Comparison of ENCODE assay signal across 13 mouse cellular contexts in the genomic region with DNA sequence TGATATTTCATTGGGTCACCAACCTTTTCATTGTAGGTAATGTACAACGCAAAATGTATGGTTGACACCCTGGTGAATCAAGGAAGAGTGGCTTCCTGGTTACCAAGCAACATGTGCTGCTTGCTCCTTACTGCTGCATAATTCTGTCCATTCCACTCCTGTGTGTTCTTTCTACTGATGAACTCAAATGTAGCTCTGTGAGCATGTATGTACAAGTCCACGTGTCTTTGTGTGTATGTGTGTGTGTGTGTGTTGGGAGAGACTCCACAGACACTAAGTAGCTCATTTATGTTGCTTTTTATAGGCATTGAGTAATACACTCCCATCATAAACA.
DNase-seq lines count a peak whose midpoint lies in the region; ATAC-seq lines count a peak whose summit lies in the region.
"Had no signal": no experiment of that assay in that cellular context is flagged by ENCODE, and none has a peak within 500 bp of the region (broad histone marks: within the 10 kb centered on the region; RNA-seq: fewer than 3 reads in every experiment).

No protein-coding gene starts in this region.

- no peak overlapping the region for H3K4me2 ChIP-seq in limb, embryonic 11.5 days (ENCODE audit: low read depth, severe bottlenecking)
- H3K4me2 ChIP-seq in hindbrain, embryonic 14.5 days (replicated peaks), result peak overlapping the region; percentile 36
- peak overlapping the region; percentile 28 for H3K4me2 ChIP-seq in neural tube, embryonic 15.5 days
- H3K4me2 ChIP-seq: limb, embryonic 15.5 days had no signal

- no peak overlapping the region for H3K9ac ChIP-seq in limb, embryonic 11.5 days (ENCODE audit: low read length)
- H3K9ac ChIP-seq in hindbrain, embryonic 14.5 days, result peak overlapping the region; percentile 11; the same call in 1 of the 2 replicates
- no peak overlapping the region for H3K9ac ChIP-seq in neural tube, embryonic 15.5 days (replicated peaks)
- H3K9ac ChIP-seq: limb, embryonic 15.5 days had no signal

- H3K36me3 ChIP-seq in limb, embryonic 11.5 days (ENCODE audit: control insufficient read depth, insufficient read depth, low read length), result no peaks in the 10 kb centered on the region
- no peaks in the 10 kb centered on the region for H3K36me3 ChIP-seq in limb, embryonic 10.5 days
- H3K36me3 ChIP-seq in hindbrain, embryonic 14.5 days (replicated peaks; ENCODE audit: control insufficient read depth, insufficient read depth), result no peaks in the 10 kb centered on the region
- H3K36me3 ChIP-seq in neural tube, embryonic 15.5 days, result no peaks in the 10 kb centered on the region
- H3K36me3 ChIP-seq: limb, embryonic 15.5 days had no signal

- WGBS in limb, embryonic 11.5 days, result 67% methylated on average over 2 of the region's 2 CpGs
- WGBS in limb, embryonic 10.5 days, result 82% methylated on average over 2 of the region's 2 CpGs
- 49% methylated on average over 2 of the region's 2 CpGs for WGBS in hindbrain, embryonic 14.5 days
- WGBS in neural tube, embryonic 15.5 days, result 32% methylated on average over 2 of the region's 2 CpGs

- no peak overlapping the region for H3K27ac ChIP-seq in limb, embryonic 11.5 days (replicated peaks; ENCODE audit: low read depth, low read length)
- H3K27ac ChIP-seq in limb, embryonic 10.5 days, result no peak overlapping the region
- no peak overlapping the region for H3K27ac ChIP-seq in hindbrain, embryonic 14.5 days
- no peak overlapping the region for H3K27ac ChIP-seq in neural tube, embryonic 15.5 days (replicated peaks)
- H3K27ac ChIP-seq: left cerebral cortex, adult 2 months; limb, embryonic 15.5 days had no signal

- DNase-seq in embryo, embryonic 10.5 days (ENCODE audit: low spot score), result peak; percentile 4
- DNase-seq in embryo, embryonic 11 days, result no peak
- no peak for DNase-seq in limb, embryonic 11.5 days (ENCODE audit: low spot score)
- DNase-seq in limb, embryonic 10.5 days (ENCODE audit: low spot score), result no peak
- DNase-seq in hindbrain, embryonic 14.5 days (ENCODE audit: low spot score), result no peak
- no peak for DNase-seq in gastrocnemius, adult 18-20 months (ENCODE audit: low spot score)
- DNase-seq: adrenal gland, postnatal 10 days; heart, postnatal 4 days; kidney, postnatal 10 days had no signal

- no peak overlapping the region for H3K4me3 ChIP-seq in limb, embryonic 11.5 days (ENCODE audit: low read depth, low read length)
- no peak overlapping the region for H3K4me3 ChIP-seq in limb, embryonic 10.5 days
- H3K4me3 ChIP-seq in hindbrain, embryonic 14.5 days (replicated peaks; ENCODE audit: low read length), result peak overlapping the region; percentile 9; the same call in 1 of the 2 replicates
- no peak overlapping the region for H3K4me3 ChIP-seq in neural tube, embryonic 15.5 days (replicated peaks)
- H3K4me3 ChIP-seq: left cerebral cortex, adult 2 months; limb, embryonic 15.5 days had no signal

- no peaks in the 10 kb centered on the region for H3K9me3 ChIP-seq in limb, embryonic 11.5 days (ENCODE audit: control insufficient read depth, low read length)
- H3K9me3 ChIP-seq in limb, embryonic 10.5 days (replicated peaks), result no peaks in the 10 kb centered on the region
- no peaks in the 10 kb centered on the region for H3K9me3 ChIP-seq in hindbrain, embryonic 14.5 days (ENCODE audit: control insufficient read depth, low read length)
- no peaks in the 10 kb centered on the region for H3K9me3 ChIP-seq in neural tube, embryonic 15.5 days (replicated peaks)
- H3K9me3 ChIP-seq: limb, embryonic 15.5 days had no signal

- peak; percentile 48; the same call in 1 of the 2 replicates for ATAC-seq in limb, embryonic 11.5 days (ENCODE audit: insufficient number of reproducible peaks, low FRiP score, low TSS enrichment, low read depth)
- no peak for ATAC-seq in hindbrain, embryonic 14.5 days (ENCODE audit: low FRiP score)
- peak; percentile 74 for ATAC-seq in neural tube, embryonic 15.5 days (ENCODE audit: low FRiP score)
- no peak for ATAC-seq in cerebellum, adult (ENCODE audit: insufficient number of reproducible peaks, low FRiP score, low TSS enrichment)

- no peaks in the 10 kb centered on the region for H3K27me3 ChIP-seq in limb, embryonic 11.5 days (ENCODE audit: control insufficient read depth, insufficient read depth, low read length)
- H3K27me3 ChIP-seq in limb, embryonic 10.5 days (ENCODE audit: low read depth, poor library complexity, severe bottlenecking), result no peaks in the 10 kb centered on the region
- H3K27me3 ChIP-seq in hindbrain, embryonic 14.5 days (ENCODE audit: control insufficient read depth, insufficient read depth, low read length), result no peaks in the 10 kb centered on the region
- no peaks in the 10 kb centered on the region for H3K27me3 ChIP-seq in neural tube, embryonic 15.5 days (replicated peaks)
- H3K27me3 ChIP-seq: limb, embryonic 15.5 days had no signal

- peaks cover 5% of the 10 kb centered on the region; the same call in 1 of the 2 replicates for H3K4me1 ChIP-seq in limb, embryonic 11.5 days (ENCODE audit: control insufficient read depth, insufficient read depth, low read length)
- peaks cover 33% of the 10 kb centered on the region for H3K4me1 ChIP-seq in limb, embryonic 10.5 days
- peaks cover 10% of the 10 kb centered on the region for H3K4me1 ChIP-seq in hindbrain, embryonic 14.5 days (replicated peaks; ENCODE audit: control insufficient read depth, insufficient read depth, low read length)
- H3K4me1 ChIP-seq in neural tube, embryonic 15.5 days, result peaks cover 13% of the 10 kb centered on the region
- H3K4me1 ChIP-seq: limb, embryonic 15.5 days had no signal

Comparison
In these comparisons a context has a peak if more than half of its experiments do, and no peak if none do; other contexts are left out.
1. ATAC-seq: peak in limb, embryonic 11.5 days (single experiment) and neural tube, embryonic 15.5 days (single experiment); none in hindbrain, embryonic 14.5 days (single experiment) and cerebellum, adult (single experiment).